Mouse (Mus musculus) kidney, embryonic 16.5 days (tissue): ENCODE data around the gene Pgap1. TPM values are rescaled to one million over a fixed set of nuclear protein-coding genes. Genes with fewer than 3 reads are reported as not detected.

ENCODE experiments used
- ATAC-seq: fragments of 200-750 bp; cut with Nextera tagmentation; 2 replicates; pipeline ENCODE4 v1.8.0; 2017; ENCODE audit warnings: moderate TSS enrichment; ENCODE audit not compliant: low FRiP score, low TSS enrichment
- H3K27ac ChIP-seq: fragments of 300-500 bp; sonication (generic); 2 replicates; pipeline ENCODE4 v1.5.1; 2014; ENCODE audit warnings: low read length
- H3K27me3 ChIP-seq: fragments of 300-500 bp; sonication (generic); 2 replicates; pipeline ENCODE4 v1.6.1; 2014; ENCODE audit warnings: low read length, control low read depth, mixed read lengths; ENCODE audit not compliant: insufficient read depth
- H3K36me3 ChIP-seq: fragments of 300-500 bp; sonication (generic); 2 replicates; pipeline ENCODE4 v1.6.1; 2014; ENCODE audit warnings: low read length, control low read depth, mixed read lengths; ENCODE audit not compliant: insufficient read depth
- H3K4me1 ChIP-seq: fragments of 300-500 bp; sonication (generic); 2 replicates; pipeline ENCODE4 v1.6.1; 2014; ENCODE audit warnings: low read length, control low read depth, mixed read lengths; ENCODE audit not compliant: insufficient read depth
- H3K4me2 ChIP-seq: fragments of 300-500 bp; sonication (generic); replicated peaks from 2 replicates; pipeline ENCODE4 v1.6.1; 2014; ENCODE audit warnings: low read depth, low read length
- H3K4me3 ChIP-seq: fragments of 300-500 bp; sonication (generic); 2 replicates; pipeline ENCODE4 v1.5.1; 2014; ENCODE audit warnings: mild to moderate bottlenecking, low read length
- H3K9ac ChIP-seq: fragments of 300-500 bp; sonication (generic); replicated peaks from 2 replicates; pipeline ENCODE4 v1.6.1; 2014; ENCODE audit warnings: low read length
- H3K9me3 ChIP-seq: fragments of 300-500 bp; sonication (generic); 2 replicates; pipeline ENCODE4 v1.6.1; 2016; ENCODE audit warnings: low read length, control low read depth
- WGBS: fragments of 180-500 bp; shearing (Covaris S2); extraction: QIAGEN DNeasy Blood & Tissue Kit; methylation state at CpG from one replicate; pipeline ENCODE4 v1.1.7; 2014; 5-methylcytosine and 5-hydroxymethylcytosine counted together
- polyA plus RNA-seq: library from polyadenylated mRNA; unstranded; fragments of >200 nt; fragmentation: Nextera tagmentation; extraction: Ambion mirVana; gene quantifications from 2 replicates; pipeline ENCODE4 v1.2.1, GENCODE M21; 2015

Pgap1 gene
- polyA plus RNA-seq, 1 experiment from 2014 or later: 7.4 TPM

GRCm38 (mm10) chr1:54584588-54585277 lies 27.2 kb upstream of the Pgap1 start:
- no peaks in the 10 kb centered on the region for H3K36me3 ChIP-seq
- H3K27ac ChIP-seq: peak overlapping the region; percentile 65
- no peak overlapping the region for H3K4me3 ChIP-seq
- 0 out of 2 replicates have a peak, but pooled peaks have one; percentile 51 for ATAC-seq
- no peaks in the 10 kb centered on the region for H3K9me3 ChIP-seq
- 0 out of 2 replicates have a peak, but pooled peaks cover 7% of the 10 kb centered on the region for H3K4me1 ChIP-seq
- H3K9ac ChIP-seq: no peak overlapping the region
- H3K4me2 ChIP-seq: no peak overlapping the region
- H3K27me3 ChIP-seq: no peaks in the 10 kb centered on the region
- WGBS: 61% methylated on average over 2 of the region's 2 CpGs

GRCm38 (mm10) chr1:54578358-54579184 lies 21.1 kb upstream of the Pgap1 start:
- WGBS: 66% methylated on average over 8 of the region's 8 CpGs
- Histone ChIP-seq H3K4me3 (no peak overlapping the region), H3K4me1 (no peaks in the 10 kb centered on the region), H3K9me3 (no peaks in the 10 kb centered on the region), H3K27me3 (no peaks in the 10 kb centered on the region), H3K27ac (no peak overlapping the region), H3K4me2 (no peak overlapping the region), H3K9ac (no peak overlapping the region), H3K36me3 (no peaks in the 10 kb centered on the region)
- no peak for ATAC-seq

DNA sequence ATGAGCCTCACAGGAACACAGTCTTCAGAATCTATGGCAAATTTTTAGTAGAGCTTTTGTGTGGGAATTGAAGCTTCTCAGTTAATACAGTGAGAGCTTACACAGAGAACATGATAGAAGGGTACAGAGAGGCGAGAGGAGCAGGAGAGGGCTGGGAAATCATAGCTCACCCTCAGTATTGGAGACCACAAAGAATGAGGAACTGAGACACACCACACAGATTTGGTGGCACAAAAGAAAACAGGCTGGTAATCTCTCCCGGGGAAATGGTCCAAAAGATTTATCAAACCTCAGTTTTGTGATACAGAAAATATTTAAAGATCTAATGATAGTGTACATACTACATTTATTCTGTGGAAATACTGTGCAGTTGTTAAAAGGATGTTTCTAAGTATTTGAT lies 11.6 kb upstream of the Pgap1 start:
- ATAC-seq: no peak
- H3K27me3 ChIP-seq: no peaks in the 10 kb centered on the region
- no peak overlapping the region for H3K4me3 ChIP-seq
- H3K27ac ChIP-seq: no peak overlapping the region
- H3K9ac ChIP-seq: no peak overlapping the region
- 79% methylated on average over 2 of the region's 2 CpGs for WGBS
- H3K9me3 ChIP-seq: no peaks in the 10 kb centered on the region
- H3K4me2 ChIP-seq: no peak overlapping the region
- H3K4me1 ChIP-seq: no peaks in the 10 kb centered on the region
- no peaks in the 10 kb centered on the region for H3K36me3 ChIP-seq

- Histone ChIP-seq H3K27ac (no peak overlapping the region), H3K9me3 (no peaks in the 10 kb centered on the region), H3K4me3 (no peak overlapping the region), H3K4me2 (no peak overlapping the region), H3K4me1 (no peaks in the 10 kb centered on the region), H3K9ac (no peak overlapping the region), H3K36me3 (no peaks in the 10 kb centered on the region), H3K27me3 (no peaks in the 10 kb centered on the region)
- WGBS: 86% methylated on average over 6 of the region's 6 CpGs
- ATAC-seq: no peak
These were observed 6.4 kb upstream of the Pgap1 start for GRCm38 (mm10) chr1:54563923-54564322.

GRCm38 (mm10) chr1:54556586-54557221 lies 780 bp downstream of the Pgap1 start:
- Histone ChIP-seq H3K9me3 (no peaks in the 10 kb centered on the region), H3K9ac (peak overlapping the region; percentile 83), H3K36me3 (no peaks in the 10 kb centered on the region), H3K4me2 (peak overlapping the region; percentile 99), H3K27me3 (no peaks in the 10 kb centered on the region), H3K27ac (peak overlapping the region; percentile 84), H3K4me1 (no peaks in the 10 kb centered on the region), H3K4me3 (peak overlapping the region; percentile 82)
- WGBS: 3% methylated on average over 18 of the region's 18 CpGs
- peak; percentile 2; the same call in 1 of the 2 replicates for ATAC-seq

GRCm38 (mm10) chr1:54555364-54556140 lies 1.9 kb downstream of the Pgap1 start:
- 60% methylated on average over 4 of the region's 4 CpGs for WGBS
- Histone ChIP-seq H3K4me2 (no peak overlapping the region), H3K9ac (no peak overlapping the region), H3K27me3 (no peaks in the 10 kb centered on the region), H3K9me3 (no peaks in the 10 kb centered on the region), H3K27ac (no peak overlapping the region), H3K36me3 (no peaks in the 10 kb centered on the region), H3K4me3 (no peak overlapping the region), H3K4me1 (no peaks in the 10 kb centered on the region)
- ATAC-seq: no peak

DNA sequence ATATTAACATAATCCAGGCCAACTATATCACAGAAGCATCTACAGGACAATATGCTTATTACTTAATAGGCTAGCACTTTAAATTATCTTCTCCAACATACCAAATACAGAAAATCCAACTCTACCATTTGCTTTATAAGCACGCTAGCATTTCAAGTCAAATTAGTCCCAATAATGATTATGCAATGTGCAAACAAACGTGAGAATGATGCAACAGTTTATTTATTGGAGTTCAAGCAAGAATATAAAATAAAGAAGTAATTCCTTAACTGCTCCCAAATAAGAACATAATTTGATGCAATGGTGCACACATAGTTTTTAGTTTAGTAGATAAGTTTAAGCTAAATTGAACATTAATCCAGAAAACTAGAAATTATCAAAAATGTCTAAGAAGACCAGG lies 4.9 kb downstream of the Pgap1 start:
- no peak for ATAC-seq
- H3K27ac ChIP-seq: no peak overlapping the region
- WGBS: 88% methylated on average over 2 of the region's 2 CpGs
- H3K4me1 ChIP-seq: no peaks in the 10 kb centered on the region
- H3K9me3 ChIP-seq: no peaks in the 10 kb centered on the region
- H3K4me3 ChIP-seq: no peak overlapping the region
- H3K9ac ChIP-seq: no peak overlapping the region
- H3K4me2 ChIP-seq: no peak overlapping the region
- H3K27me3 ChIP-seq: no peaks in the 10 kb centered on the region
- H3K36me3 ChIP-seq: 0 out of 2 replicates have a peak, but pooled peaks cover 2% of the 10 kb centered on the region

DNA sequence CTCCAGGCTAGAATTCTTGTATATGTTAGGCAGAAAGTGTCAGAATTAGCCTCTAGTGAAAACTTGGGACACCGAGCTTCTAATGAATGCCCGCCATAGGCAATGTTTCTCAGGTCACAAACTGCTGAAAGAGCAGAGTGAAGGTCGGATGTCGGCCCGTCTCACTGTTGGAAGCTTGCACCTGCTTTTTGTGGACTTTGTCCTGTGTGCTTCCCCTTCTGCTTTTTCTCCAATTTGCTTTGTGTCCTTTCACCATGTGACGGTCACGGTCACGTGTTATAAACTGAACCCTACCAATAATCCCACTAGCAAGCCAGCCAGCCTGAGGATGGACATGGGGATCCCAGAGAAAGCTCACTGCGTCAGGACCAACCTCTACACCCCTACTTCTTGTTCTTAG lies 12.3 kb downstream of the Pgap1 start:
- WGBS: 88% methylated on average over 9 of the region's 9 CpGs
- peaks cover 8% of the 10 kb centered on the region for H3K36me3 ChIP-seq
- ATAC-seq: no peak

DNA sequence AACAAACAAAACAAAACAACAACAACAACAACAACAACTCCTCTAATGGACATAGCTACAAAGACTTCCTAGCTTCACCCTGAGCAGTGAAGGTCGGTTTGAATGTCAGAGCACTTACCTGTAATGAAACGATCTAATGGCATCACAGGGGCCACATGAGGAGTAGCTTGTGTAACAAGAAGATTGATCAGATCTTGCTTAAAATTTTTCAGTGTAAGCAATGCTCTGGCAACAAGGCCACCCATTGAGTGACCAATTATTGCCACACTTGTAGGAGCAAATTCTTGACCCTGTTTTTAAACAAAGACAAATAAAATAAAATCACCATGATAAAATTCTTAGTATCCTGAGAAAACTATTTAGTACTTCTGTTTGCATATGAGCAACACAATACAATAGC lies 14.6 kb downstream of the Pgap1 start:
- Histone ChIP-seq H3K9ac (no peak overlapping the region), H3K4me1 (no peaks in the 10 kb centered on the region), H3K9me3 (no peaks in the 10 kb centered on the region; the same call in 1 of the 2 replicates), H3K4me2 (no peak overlapping the region), H3K27me3 (no peaks in the 10 kb centered on the region), H3K27ac (no peak overlapping the region), H3K4me3 (no peak overlapping the region), H3K36me3 (peaks cover 16% of the 10 kb centered on the region)
- WGBS: 80% methylated on average over 2 of the region's 2 CpGs
- no peak for ATAC-seq

More for the DNA sequence above, 12.3 kb downstream of the Pgap1 start:
- Histone ChIP-seq H3K4me1 (no peaks in the 10 kb centered on the region), H3K27me3 (no peaks in the 10 kb centered on the region), H3K4me3 (no peak overlapping the region), H3K4me2 (no peak overlapping the region), H3K27ac (no peak overlapping the region), H3K9me3 (no peaks in the 10 kb centered on the region), H3K9ac (no peak overlapping the region)
